Mouse (Mus musculus): ENCODE measurements around the gene Proca1. TPM values are rescaled to one million over a fixed set of nuclear protein-coding genes. Genes with fewer than 3 reads are reported as not detected.

The Proca1 gene
- total RNA-seq, 2 experiments from 2014 or later, result 14.6 to 22.9 TPM

DNA sequence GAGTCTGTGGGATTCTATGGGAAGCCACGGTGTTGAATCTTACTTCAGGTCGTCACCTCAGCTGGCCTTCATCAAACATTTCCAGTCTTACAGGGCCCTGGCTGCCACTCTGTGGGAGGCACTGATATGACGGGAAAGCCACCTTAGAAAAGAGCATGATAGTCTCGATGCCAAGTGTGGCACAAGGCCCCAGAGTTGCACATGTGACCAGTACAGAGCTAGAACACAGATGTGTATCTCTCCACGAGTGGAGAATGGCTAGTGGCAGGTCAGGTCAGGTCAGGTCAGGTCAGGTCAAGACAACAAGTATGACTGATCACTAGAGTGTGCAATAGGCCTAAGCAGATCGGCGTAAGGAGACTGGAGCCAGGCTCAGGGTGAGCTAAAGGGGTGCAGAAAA, 17.4 kb downstream of the Proca1 start:
- no peak for DNase-seq (ENCODE audit: low spot score in 2 of 2)

GRCm38 (mm10) chr11:78211513-78211912, 18.3 kb downstream of the Proca1 start:
- DNase-seq (ENCODE audit: low spot score in 2 of 2), result no peak

DNA sequence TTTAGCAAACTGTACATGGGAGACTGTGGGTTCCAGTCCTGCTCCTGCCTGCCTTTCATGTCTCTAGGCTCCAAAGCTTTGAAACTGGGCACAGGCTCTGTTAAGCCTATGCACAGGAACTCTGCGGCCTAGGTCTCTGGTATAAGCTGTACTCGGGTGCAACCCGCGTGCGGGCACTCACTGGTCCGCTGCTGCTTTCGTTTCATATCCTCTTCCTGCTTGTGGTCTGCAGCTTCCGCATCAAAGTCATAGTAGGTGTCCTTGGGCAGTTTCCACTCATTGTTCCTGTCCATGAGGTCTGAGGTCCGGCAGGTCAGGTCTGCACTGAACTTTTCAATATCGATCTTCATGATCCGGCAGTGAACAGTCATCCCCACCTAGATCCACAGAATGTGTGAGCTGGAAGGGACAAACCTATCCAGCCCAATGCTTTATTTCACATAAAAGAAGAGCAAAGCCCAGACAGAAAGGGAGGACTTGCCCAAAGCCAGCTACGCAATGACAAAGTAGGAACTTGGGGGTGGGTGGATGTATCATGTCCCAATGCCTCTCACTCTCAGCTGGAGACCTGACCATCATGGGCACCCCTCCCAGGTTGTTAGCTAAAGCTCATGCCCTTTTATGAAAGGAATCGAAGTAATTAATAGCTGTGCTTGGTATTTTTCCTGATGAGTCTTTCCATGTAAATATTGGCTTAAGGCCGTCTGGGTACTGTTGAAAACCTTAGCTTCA, 20.1 kb downstream of the Proca1 start:
- no peak for DNase-seq (ENCODE audit: low spot score in 2 of 2)

GRCm38 (mm10) chr11:78215709-78216317, 22.6 kb downstream of the Proca1 start:
- DNase-seq (ENCODE audit: low spot score in 2 of 2), result no peak

DNA sequence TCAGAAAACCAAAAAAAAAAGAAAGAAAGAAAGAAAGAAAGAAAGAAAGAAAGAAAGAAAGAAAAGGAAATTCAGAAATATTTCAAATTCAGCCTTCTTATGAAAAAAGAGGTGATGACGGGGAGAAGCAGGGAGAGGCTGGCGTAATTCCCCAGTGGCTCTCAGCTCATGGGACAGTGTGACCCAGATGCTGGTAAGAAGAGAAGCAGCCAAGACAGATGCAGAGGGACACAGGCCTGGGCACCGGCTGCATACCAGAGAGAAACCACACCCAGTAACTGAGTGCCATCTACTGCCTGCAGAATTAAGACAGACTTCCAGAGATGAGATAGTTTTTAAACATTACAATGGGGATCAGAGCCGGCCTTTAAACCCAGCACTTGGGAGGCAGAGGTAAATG, 30.4 kb downstream of the Proca1 start:
- DNase-seq (ENCODE audit: low spot score in 2 of 2), result no peak

DNA sequence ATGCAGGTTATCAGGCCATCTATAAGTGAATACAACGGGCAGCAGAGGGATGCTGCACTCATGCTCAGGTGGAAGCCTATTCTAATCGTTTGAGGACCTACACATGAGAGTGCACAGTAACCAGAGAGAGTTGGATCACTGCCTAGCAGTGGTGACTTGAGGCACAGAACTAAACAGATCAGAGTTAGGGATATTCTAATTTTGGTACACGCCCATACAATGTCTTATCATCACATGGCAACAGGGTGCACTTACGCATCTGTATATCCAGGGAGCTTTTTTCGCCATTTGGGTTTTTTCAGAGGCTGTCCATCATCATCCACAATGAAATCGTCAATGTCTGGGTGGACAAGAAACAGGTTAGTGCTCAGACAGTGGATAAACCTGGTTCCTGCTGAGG, 38.3 kb downstream of the Proca1 start:
- DNase-seq (ENCODE audit: low spot score in 2 of 2), result no peak

DNA sequence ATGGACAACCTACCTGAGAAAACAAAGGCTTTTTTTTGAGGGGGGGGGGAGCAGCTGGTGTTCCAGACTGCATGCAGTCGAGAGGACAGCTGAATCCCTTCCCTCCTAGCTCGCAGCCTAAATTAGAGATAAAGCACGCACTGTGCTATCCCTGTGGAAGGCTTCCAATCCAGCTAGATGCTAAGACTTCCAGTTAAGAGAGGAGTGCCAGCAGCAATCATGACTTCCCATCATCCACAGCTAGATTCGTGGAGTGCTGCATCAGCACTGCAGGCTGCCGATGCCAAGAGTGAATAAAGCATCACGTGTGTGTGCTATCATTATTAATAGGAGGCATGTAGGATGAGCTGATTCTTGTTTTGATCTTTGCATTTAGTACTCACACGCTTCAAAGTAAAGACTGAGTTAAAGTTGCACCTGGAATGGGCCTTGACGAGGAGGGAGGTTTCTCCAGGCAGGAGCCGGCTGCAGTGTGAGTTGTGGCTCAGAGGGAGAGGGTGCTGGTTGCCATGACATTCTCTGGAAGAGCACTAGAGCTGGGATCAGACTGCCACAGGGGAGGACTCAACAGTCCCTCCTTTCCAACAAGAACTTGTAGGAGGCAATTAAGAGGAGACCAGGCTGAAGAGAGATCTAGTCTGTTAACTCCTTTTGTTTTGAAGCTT, 47.1 kb downstream of the Proca1 start:
- DNase-seq (ENCODE audit: low spot score in 2 of 2), result no peak

DNA sequence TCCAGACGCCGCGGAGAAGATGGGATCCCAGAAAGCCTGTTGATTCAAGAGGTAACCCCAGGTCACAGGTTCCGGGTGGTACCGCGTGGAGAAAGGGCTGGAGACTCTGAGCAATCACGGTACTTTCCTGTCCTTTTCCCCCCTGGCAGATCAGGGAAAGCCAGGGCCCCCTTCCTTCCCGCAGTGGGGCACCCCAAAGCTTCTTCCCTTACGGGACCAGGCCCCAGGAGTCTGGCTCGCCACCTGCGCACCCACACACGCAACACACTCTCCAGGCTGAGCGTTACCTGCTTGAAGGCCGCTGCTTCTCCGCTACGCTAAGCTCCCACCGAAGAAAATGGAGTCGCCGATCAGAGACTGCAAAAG, 52.1 kb downstream of the Proca1 start:
- no peak for DNase-seq (ENCODE audit: low spot score in 2 of 2)

DNA sequence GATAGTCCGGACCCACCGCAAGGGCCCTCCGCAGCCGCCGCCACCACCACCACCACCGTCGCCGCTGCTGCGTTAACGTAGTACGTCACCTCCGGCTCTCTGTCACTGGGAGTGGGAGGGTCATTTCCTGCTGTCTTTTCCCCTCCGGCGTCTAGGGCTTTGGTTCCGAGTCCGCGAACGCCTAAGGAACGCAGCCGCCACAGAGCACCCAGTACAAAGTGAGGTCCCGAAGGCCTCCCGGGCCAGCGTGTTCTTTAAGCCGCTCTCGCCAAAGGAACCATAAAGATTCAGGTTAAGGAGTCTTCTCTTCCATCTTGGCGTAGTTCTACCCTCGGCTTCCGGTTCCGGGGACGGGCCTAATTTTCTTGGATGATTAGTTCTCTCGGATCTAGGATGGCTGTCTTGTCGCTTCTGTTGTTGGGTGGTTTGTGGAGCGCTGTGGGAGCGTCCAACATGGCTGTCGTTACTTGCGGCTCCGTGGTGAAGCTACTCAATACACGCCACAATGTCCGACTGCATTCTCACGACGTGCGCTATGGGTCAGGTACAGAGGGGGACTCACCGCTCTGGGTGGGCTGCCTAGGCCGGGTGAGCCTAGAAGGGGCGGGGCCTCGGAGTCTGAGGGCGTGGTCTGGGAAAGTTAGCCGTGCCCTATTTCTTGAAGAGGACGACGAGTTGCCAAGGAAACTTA, 52.6 kb downstream of the Proca1 start, which contains the start of the genes Sdf2 and Supt6:
TSS of gene Sdf2 (plus strand) at position 120 of the 691 bp plus-strand sequence.
TSS of gene Supt6 (minus strand) at position 361 of the 691 bp plus-strand sequence.
- peak; percentile 85 to 86 for DNase-seq (ENCODE audit: low spot score in 2 of 2)

DNA sequence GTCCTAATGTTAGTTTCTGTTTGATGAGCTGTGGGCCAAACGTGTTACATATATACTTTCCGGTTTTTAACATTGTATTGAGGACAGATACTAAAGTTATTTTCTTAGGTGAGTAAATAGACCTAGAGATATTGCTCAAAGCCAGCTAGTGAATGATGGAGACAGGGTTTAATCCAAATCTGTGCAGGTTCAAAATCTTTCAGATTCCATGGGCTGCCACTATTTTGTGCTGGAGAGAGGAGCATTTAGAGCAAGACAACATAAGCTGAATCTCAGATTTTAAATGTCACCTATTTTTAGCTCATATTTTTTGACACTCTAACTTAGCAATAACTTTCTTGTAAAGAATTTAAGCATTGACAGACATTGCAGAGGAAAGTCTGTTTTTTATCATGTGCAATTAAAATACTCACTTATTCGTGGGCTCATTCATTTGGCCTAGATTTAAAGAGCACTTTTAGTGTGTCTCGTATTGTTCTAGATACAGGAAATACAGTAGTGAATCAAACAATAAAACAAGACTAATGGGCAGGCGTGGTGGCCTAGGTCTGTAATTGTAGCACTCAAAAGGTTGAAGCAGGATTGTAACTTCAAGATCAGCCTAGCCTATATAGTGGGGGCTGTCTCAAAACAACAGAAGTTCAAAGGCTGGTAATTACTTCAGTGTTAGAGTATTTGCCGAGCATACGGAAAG, 53.3 kb downstream of the Proca1 start:
- no peak for DNase-seq (ENCODE audit: low spot score in 2 of 2)

GRCm38 (mm10) chr11:78247012-78247348, 53.8 kb downstream of the Proca1 start:
- no peak for DNase-seq (ENCODE audit: low spot score in 2 of 2)

DNA sequence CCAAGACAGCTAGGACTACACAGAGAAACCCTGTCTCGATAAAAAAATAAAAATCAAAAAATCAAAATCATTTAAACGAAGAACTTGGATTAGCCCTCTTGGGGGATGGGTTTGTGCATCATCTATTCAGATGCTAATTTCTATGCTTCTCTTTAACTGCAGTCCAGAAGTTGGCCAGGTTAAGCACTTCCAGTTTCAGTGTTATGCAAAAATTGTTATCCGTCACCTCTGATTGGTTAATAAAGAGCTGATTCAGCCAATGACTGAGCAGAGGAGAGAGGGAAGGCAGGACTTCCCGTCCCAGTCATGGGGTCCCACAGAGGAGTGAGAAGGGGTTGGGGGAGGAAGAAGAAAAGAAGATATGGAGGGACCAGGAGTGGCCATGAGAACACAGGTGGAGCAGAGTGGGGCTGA, 54.5 kb downstream of the Proca1 start:
- no peak for DNase-seq (ENCODE audit: low spot score in 2 of 2)

Small RNA genes within 50 kb of the gene (microRNA-seq; reads per million reads assigned to microRNA genes)
- 0.47 to 1.8 reads per million in 2 experiments for gene Mir7653 (ENCODE audit: borderline number of aligned reads in 2 of 2)

Other genes starting within 250 kb of the Proca1 start
- gene Phf12, start 210.6 kb upstream of the Proca1 start, total RNA-seq (2021), result 10 to 100 TPM; 42.3 to 51.8 TPM
- 10 to 100 TPM in 1 of 2 experiments, 1 to 10 TPM in 1; 8.4 to 10.1 TPM for gene Dhrs13, start 161.1 kb upstream of the Proca1 start, total RNA-seq (2021)
- gene Flot2, start 155.5 kb upstream of the Proca1 start, total RNA-seq (2021), result 10 to 100 TPM; 86.2 to 86.3 TPM
- 10 to 100 TPM; 27.8 to 31.7 TPM for gene Eral1, start 113.0 kb upstream of the Proca1 start, total RNA-seq (2021)
- 10 to 100 TPM; 19.3 to 22.1 TPM for gene Fam222b, start 98.7 kb upstream of the Proca1 start, total RNA-seq (2021)
- gene Traf4, start 27.8 kb upstream of the Proca1 start, total RNA-seq (2021), result 10 to 100 TPM; 29.9 to 34.1 TPM
- 10 to 100 TPM in 1 of 2 experiments, 1 to 10 TPM in 1; 9.8 to 12.8 TPM for gene Nek8, start 16.7 kb upstream of the Proca1 start, total RNA-seq (2021)
- gene Tlcd1, start 16.7 kb upstream of the Proca1 start, total RNA-seq (2021), result 10 to 100 TPM; 54.7 to 76.5 TPM
- 1,000 to 10,000 TPM; 1,582 to 1,912 TPM for gene Rpl23a, start 9.8 kb upstream of the Proca1 start, total RNA-seq (2021)
- 10 to 100 TPM; 69.9 to 71.9 TPM for gene Rab34, start 5.0 kb upstream of the Proca1 start, total RNA-seq (2021)
- 100 to 1,000 TPM in 1 of 2 experiments, 10 to 100 TPM in 1; 97.3 to 120 TPM for gene Sdf2, start 52.4 kb downstream of the Proca1 start, total RNA-seq (2021)
- 10 to 100 TPM; 71.5 to 85.0 TPM for gene Supt6, start 52.6 kb downstream of the Proca1 start, total RNA-seq (2021)
- 100 to 1,000 TPM; 168 to 185 TPM for gene 2610507B11Rik, start 68.4 kb downstream of the Proca1 start, total RNA-seq (2021)
- gene BC030499, start 97.4 kb downstream of the Proca1 start, total RNA-seq (2021), result under 1 TPM; 0.46 to 0.54 TPM
- 1 to 10 TPM; 1.9 to 4.3 TPM for gene Spag5, start 108.1 kb downstream of the Proca1 start, total RNA-seq (2021)
- gene Aldoc, start 129.6 kb downstream of the Proca1 start, total RNA-seq (2021), result 10 to 100 TPM; 20.8 to 26.9 TPM
- 10 to 100 TPM; 56.2 to 62.4 TPM for gene Pigs, start 135.0 kb downstream of the Proca1 start, total RNA-seq (2021)
- 10 to 100 TPM; 25.8 to 29.0 TPM for gene Unc119, start 150.1 kb downstream of the Proca1 start, total RNA-seq (2021)
- under 1 TPM; 0.19 to 0.20 TPM for gene Foxn1, start 193.2 kb downstream of the Proca1 start, total RNA-seq (2021)
- gene Slc13a2, start 228.8 kb downstream of the Proca1 start, total RNA-seq (2021), result not detected